Mouse (Mus musculus): ENCODE data around the gene Themis3.

Gene Themis3

GRCm38 (mm10) chr17:66594435-66594834, at the start of gene Themis3:
Gene Themis3 (minus strand): TSS chr17:66594621.
- no peak for DNase-seq

- DNase-seq = no peak
These were observed 43.7 kb upstream of the Themis3 start for GRCm38 (mm10) chr17:66637951-66638722.

- no peak for DNase-seq
These were observed 25.7 kb upstream of the Themis3 start for GRCm38 (mm10) chr17:66619996-66620656.

GRCm38 (mm10) chr17:66619255-66619826, 24.9 kb upstream of the Themis3 start:
- DNase-seq = no peak

- no peak for DNase-seq
These were observed 15.6 kb upstream of the Themis3 start for GRCm38 (mm10) chr17:66610032-66610431.

GRCm38 (mm10) chr17:66604931-66605330, 10.5 kb upstream of the Themis3 start:
- DNase-seq = no peak

GRCm38 (mm10) chr17:66601171-66601570, 6.8 kb upstream of the Themis3 start:
- no peak for DNase-seq

- no peak for DNase-seq
These were observed 1.4 kb upstream of the Themis3 start for GRCm38 (mm10) chr17:66595867-66596266.

GRCm38 (mm10) chr17:66595256-66595655, 835 bp upstream of the Themis3 start:
- no peak for DNase-seq

- no peak for DNase-seq
These were observed 3.9 kb downstream of the Themis3 start for GRCm38 (mm10) chr17:66590353-66591075.

- DNase-seq = no peak
These were observed 4.6 kb downstream of the Themis3 start for GRCm38 (mm10) chr17:66589864-66590263.

GRCm38 (mm10) chr17:66586741-66587140, 7.7 kb downstream of the Themis3 start:
- no peak for DNase-seq

- no peak for DNase-seq
These were observed 8.3 kb downstream of the Themis3 start for GRCm38 (mm10) chr17:66586078-66586477.

- DNase-seq = no peak
These were observed 13.4 kb downstream of the Themis3 start for GRCm38 (mm10) chr17:66580990-66581389.

- DNase-seq = peak; percentile 36
These were observed 16.4 kb downstream of the Themis3 start for GRCm38 (mm10) chr17:66578007-66578406.

GRCm38 (mm10) chr17:66577507-66577906, 16.9 kb downstream of the Themis3 start:
- DNase-seq = no peak

- DNase-seq = peak; percentile 11
These were observed 21.8 kb downstream of the Themis3 start for GRCm38 (mm10) chr17:66572677-66573060.

GRCm38 (mm10) chr17:66571860-66572676, 22.4 kb downstream of the Themis3 start:
- DNase-seq = no peak

GRCm38 (mm10) chr17:66564213-66564612, 30.2 kb downstream of the Themis3 start:
- no peak for DNase-seq

GRCm38 (mm10) chr17:66563551-66563950, 30.9 kb downstream of the Themis3 start:
- no peak for DNase-seq

- no peak for DNase-seq
These were observed 33.0 kb downstream of the Themis3 start for GRCm38 (mm10) chr17:66561380-66561779.

All from kidney, adult 9 months (tissue).